Mouse (Mus musculus) B cell, adult 2 months (primary cell): ENCODE results near the gene Pglyrp3.
A peak's percentile ranks its signal among the peaks of the same experiment; 100 is the strongest.
"Not testable (repeated sequence)": the region's sequence is repeated elsewhere in the genome, so short reads cannot be mapped to it uniquely, and the experiment has no call there.

Experiments
- DNase-seq, 2 experiments: peaks; one replicate each; pipeline ENCODE4 v3.0.0; 2022

Gene Pglyrp3

GRCm38 (mm10) chr3:92014283-92014682, at the start of gene Pglyrp3:
Gene Pglyrp3 (plus strand): TSS chr3:92014583.
- DNase-seq, result no peak

- DNase-seq, result no peak
Measured at GRCm38 (mm10) chr3:92011001-92011400, 3.4 kb upstream of the Pglyrp3 start.

DNA sequence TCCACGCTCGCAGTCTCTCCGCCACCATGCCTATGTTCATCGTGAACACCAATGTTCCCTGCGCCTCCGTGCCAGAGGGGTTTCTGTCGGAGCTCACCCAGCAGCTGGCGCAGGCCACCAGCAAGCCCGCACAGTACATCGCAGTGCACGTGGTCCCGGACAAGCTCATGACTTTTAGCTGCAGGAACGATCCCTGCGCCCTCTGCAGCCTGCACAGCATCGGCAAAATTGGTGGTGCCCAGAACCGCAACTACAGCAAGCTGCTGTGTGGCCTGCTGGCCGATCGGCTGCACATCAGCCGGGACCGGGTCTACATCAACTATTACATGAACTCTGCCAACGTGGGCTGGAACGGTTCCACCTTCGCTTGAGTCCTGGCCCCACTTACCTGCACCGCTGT, 10.2 kb downstream of the Pglyrp3 start:
- DNase-seq, result not testable (repeated sequence)

DNA sequence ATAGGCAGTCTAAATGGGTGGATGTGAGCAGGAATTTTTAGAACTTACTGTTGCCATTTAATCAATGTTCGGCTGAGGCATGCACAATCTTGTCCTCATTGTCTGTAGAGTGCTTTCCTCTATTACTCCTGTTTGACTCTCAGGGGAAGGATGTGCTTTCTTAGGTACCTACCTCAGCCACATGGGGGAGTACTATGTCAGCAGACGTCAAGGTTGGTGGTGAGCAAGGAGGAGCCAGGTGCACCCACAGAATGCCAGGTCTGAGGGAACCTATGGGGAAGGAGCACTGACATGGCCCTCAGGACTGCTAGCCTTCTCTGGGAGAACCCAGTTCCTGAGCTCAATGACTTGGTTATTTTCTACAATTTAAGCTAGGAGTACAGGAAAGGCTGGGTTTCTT, 18.8 kb downstream of the Pglyrp3 start:
- no peak for DNase-seq

DNA sequence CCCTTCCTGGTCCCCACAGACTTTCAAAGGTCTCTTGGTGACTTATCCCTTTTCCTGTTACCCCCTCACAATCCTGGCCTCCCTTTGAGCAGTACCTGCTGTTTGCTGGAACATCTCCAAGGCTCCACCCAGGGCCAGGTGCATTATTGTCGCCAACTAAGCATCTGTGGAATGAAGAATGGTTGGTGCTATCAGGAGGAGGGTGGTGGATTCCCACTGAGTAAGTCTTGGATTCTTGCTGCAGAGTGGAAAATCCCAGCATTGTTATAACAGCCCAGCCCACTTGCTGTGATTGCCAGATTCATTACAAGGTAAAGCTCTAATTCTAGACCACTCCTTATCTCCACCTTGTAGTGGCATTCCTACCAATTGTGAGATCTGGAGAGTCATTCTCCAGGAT, 19.5 kb downstream of the Pglyrp3 start:
- no peak for DNase-seq

GRCm38 (mm10) chr3:92050382-92051054, 36.1 kb downstream of the Pglyrp3 start:
- no peak for DNase-seq

- peak; percentile 15 to 29 for DNase-seq
Measured at GRCm38 (mm10) chr3:92080462-92081284, 66.3 kb downstream of the Pglyrp3 start.
